Mouse (Mus musculus) thymus, adult 2 months (tissue): Measurements from ENCODE around the gene Zfp595.

Experiments
- CTCF ChIP-seq: fragments of 200-500 bp; IDR thresholded peaks from 2 replicates; pipeline ENCODE4 v1.5.1; 2012; ENCODE audit warnings: mild to moderate bottlenecking, control low read depth, low read length, moderate library complexity, borderline replicate concordance; ENCODE audit not compliant: control insufficient read depth, poor library complexity, insufficient read depth; ENCODE audit errors: extremely low read depth
- POLR2A ChIP-seq: fragments of 200-500 bp; IDR thresholded peaks from 2 replicates; pipeline ENCODE4 v1.6.1; 2012; ENCODE audit warnings: mild to moderate bottlenecking, low read length, control low read depth, moderate library complexity; ENCODE audit not compliant: control insufficient read depth, poor library complexity, insufficient read depth; ENCODE audit errors: extremely low read depth

GRCm38 (mm10) chr13:67278314-67278713 is 54.1 kb downstream of the Zfp595 start, which contains the start of gene Zfp458:
- no peak for TF ChIP-seq POLR2A
- no peak for TF ChIP-seq CTCF
